Mouse (Mus musculus) C2C12 (cell line): ENCODE results near the gene Pcare. TPM values are rescaled to one million over a fixed set of nuclear protein-coding genes. Genes with fewer than 3 reads are reported as not detected.

ENCODE experiments used
- H3K27me3 ChIP-seq: one replicate; pipeline ENCODE4 v1.6.1; 2011; ENCODE audit not compliant: control insufficient read depth, insufficient read depth, insufficient read length
- H3K36me3 ChIP-seq: one replicate; pipeline ENCODE4 v1.6.1; 2011; ENCODE audit not compliant: control insufficient read depth, insufficient read depth
- H3K4me3 ChIP-seq: one replicate; pipeline ENCODE4 v1.5.1; 2011; ENCODE audit warnings: mild to moderate bottlenecking, control low read depth; ENCODE audit not compliant: poor library complexity, insufficient read depth, severe bottlenecking
- H3K79me2 ChIP-seq: one replicate; pipeline ENCODE4 v1.6.1; 2011; ENCODE audit not compliant: control insufficient read depth, insufficient read depth
- H3K79me3 ChIP-seq: one replicate; pipeline ENCODE4 v1.6.1; 2011; ENCODE audit warnings: low read depth, control low read depth
- H3ac ChIP-seq: one replicate; pipeline ENCODE3; 2011; ENCODE audit warnings: low read depth; ENCODE audit not compliant: control insufficient read depth, insufficient read length
- CEBPB ChIP-seq: IDR thresholded peaks from one replicate; pipeline ENCODE4 v1.6.1; 2011; ENCODE audit warnings: low read depth, mild to moderate bottlenecking, control low read depth, moderate library complexity
- CTCF ChIP-seq: IDR thresholded peaks from one replicate; pipeline ENCODE4 v1.5.1; 2011; ENCODE audit not compliant: control insufficient read depth, insufficient read depth, insufficient read length
- FOSL1 ChIP-seq: IDR thresholded peaks from one replicate; pipeline ENCODE4 v1.8.0; 2011; ENCODE audit warnings: mild to moderate bottlenecking, low read length; ENCODE audit not compliant: poor library complexity, insufficient read depth, severe bottlenecking
- MAX ChIP-seq: IDR thresholded peaks from one replicate; pipeline ENCODE4 v1.6.1; 2011; ENCODE audit warnings: mild to moderate bottlenecking, control low read depth
- MYOD1 ChIP-seq: IDR thresholded peaks from one replicate; pipeline ENCODE4 v1.6.1; 2011; ENCODE audit warnings: low read depth; ENCODE audit not compliant: control insufficient read depth, insufficient read length
- MYOG ChIP-seq: IDR thresholded peaks from one replicate; pipeline ENCODE4 v1.6.1; 2011; ENCODE audit not compliant: control insufficient read depth, insufficient read length; ENCODE audit errors: extremely low read depth
- USF1 ChIP-seq: IDR thresholded peaks from one replicate; pipeline ENCODE4 v1.6.1; 2011; ENCODE audit warnings: low read depth, mild to moderate bottlenecking, control low read depth, moderate library complexity
- polyA plus RNA-seq: library from polyadenylated mRNA; unstranded; fragments of >200 nt; fragmentation: generic; extraction: Trizol; gene quantifications from one replicate; pipeline ENCODE4 v1.2.1, GENCODE M21; 2012; ENCODE audit warnings: missing spikeins

Gene Pcare
- polyA plus RNA-seq, 1 experiment = not detected

DNA sequence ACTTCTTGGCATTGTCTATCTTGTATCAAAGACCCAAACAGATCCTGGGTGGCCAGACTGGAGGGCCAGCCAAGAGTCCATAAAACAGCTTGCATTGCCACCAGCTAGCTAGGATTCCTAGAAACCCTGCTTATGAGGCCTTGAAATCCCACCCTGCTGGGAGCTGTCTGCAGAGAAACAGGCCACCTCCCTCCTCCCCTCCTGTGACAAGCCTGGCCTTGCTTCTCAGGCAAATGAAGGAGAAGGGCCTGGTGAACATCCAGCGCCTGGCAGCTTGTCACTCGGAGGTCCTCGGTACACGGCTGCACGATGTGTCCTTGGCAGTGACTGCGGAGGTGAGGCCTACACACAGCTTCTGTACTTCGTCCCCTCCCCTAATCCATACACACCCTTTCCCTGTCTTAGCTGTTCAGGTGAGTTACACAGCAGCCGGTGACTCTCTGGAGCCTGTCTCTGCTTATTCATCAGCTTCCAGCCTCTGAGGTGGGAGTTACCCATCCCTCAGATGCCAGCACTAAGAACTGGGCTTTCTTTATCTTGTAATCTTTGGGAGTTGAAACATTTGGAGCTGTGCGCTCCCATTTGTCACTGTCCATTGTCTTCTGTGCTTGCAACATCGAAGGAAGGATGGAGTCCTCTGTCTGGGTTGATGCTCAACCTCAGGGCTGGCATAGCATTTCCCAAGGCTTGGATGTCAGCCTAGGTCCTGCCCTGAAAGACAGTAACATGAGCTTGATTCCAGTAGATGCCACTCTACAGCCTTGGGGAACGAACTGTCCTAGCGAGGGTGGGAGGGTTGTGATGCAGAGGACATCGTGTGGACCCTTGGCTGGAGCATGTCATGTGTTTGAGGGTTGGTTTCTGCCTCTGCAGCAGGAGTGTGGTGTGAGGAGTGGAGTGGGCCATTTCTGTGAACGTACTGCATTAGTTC, 46.9 kb downstream of the Pcare start:
- TF ChIP-seq MYOD1 (no peak), CTCF (no peak), USF1 (no peak), CEBPB (no peak), MAX (no peak), FOSL1 (no peak), MYOG (no peak)
- Histone ChIP-seq H3K79me3 (no peaks in the 10 kb centered on the region), H3K27me3 (no peaks in the 10 kb centered on the region), H3ac (no peak overlapping the region), H3K79me2 (no peaks in the 10 kb centered on the region), H3K4me3 (no peak overlapping the region), H3K36me3 (no peaks in the 10 kb centered on the region)

DNA sequence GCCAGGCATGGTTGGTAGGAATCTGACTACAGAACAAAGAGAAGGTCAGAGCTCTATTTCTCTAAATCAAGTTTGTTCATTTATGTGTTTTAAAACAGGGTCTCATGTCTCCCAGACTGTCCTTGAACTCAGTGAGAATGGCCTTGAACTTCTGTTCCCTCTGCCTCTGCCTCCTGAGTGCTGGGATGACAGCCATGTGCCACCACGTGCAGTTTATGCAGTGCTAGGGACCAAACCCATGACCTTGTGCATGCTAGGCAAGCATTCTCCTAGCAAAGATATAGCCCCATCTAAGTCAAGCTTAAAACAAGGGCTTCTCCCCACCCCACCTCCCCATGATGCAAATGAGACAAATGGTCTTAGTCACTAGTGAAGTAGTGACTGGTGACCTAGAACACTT, 47.6 kb downstream of the Pcare start:
- H3K36me3 ChIP-seq = no peaks in the 10 kb centered on the region
- H3K79me2 ChIP-seq = no peaks in the 10 kb centered on the region
- no peak for TF ChIP-seq CEBPB
- no peak for TF ChIP-seq FOSL1
- TF ChIP-seq USF1 = no peak
- TF ChIP-seq CTCF = no peak
- TF ChIP-seq MYOD1 = no peak
- TF ChIP-seq MYOG = no peak
- TF ChIP-seq MAX = no peak
- H3K27me3 ChIP-seq = peaks cover 4% of the 10 kb centered on the region
- no peaks in the 10 kb centered on the region for H3K79me3 ChIP-seq
- no peak overlapping the region for H3K4me3 ChIP-seq
- no peak overlapping the region for H3ac ChIP-seq

- H3ac ChIP-seq = no peak overlapping the region
- H3K36me3 ChIP-seq = no peaks in the 10 kb centered on the region
- H3K27me3 ChIP-seq = peaks cover 4% of the 10 kb centered on the region
- no peak overlapping the region for H3K4me3 ChIP-seq
- H3K79me2 ChIP-seq = no peaks in the 10 kb centered on the region
- H3K79me3 ChIP-seq = no peaks in the 10 kb centered on the region
- TF ChIP-seq FOSL1 = no peak
- TF ChIP-seq CEBPB = no peak
- no peak for TF ChIP-seq MYOD1
These were observed 54.1 kb downstream of the Pcare start for GRCm38 (mm10) chr17:71698619-71698956.

- no peaks in the 10 kb centered on the region for H3K79me3 ChIP-seq
- no peak for TF ChIP-seq MYOG
- TF ChIP-seq CEBPB = no peak
- no peak for TF ChIP-seq MAX
- TF ChIP-seq FOSL1 = no peak
- no peaks in the 10 kb centered on the region for H3K79me2 ChIP-seq
- H3K27me3 ChIP-seq = peaks cover 4% of the 10 kb centered on the region
- no peak overlapping the region for H3ac ChIP-seq
- H3K36me3 ChIP-seq = no peaks in the 10 kb centered on the region
- no peak overlapping the region for H3K4me3 ChIP-seq
These were observed 54.6 kb downstream of the Pcare start for GRCm38 (mm10) chr17:71697896-71698618.

DNA sequence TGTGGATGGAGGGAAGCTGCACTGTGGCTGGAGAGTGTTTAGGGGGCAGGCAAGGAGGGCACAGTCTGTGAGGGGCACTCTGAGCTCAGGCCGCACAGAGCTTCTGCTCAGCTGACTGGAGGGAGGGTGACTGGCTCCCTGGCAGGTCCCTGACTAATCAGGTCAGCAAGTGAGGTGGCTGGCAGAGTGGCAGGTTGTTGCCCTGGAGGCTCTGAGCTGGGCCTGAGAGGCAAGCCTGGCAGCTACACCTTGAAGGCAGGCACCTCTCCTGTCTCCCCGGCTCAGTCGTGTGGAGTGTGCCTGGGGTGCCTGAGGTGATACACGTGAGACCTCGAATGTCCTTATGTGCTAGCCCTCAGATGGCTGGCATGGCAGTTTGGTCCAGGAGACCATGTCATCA, 56.3 kb downstream of the Pcare start:
- no peak overlapping the region for H3ac ChIP-seq
- no peaks in the 10 kb centered on the region for H3K79me3 ChIP-seq
- H3K79me2 ChIP-seq = no peaks in the 10 kb centered on the region
- H3K27me3 ChIP-seq = peaks cover 4% of the 10 kb centered on the region
- H3K36me3 ChIP-seq = no peaks in the 10 kb centered on the region
- no peak for TF ChIP-seq MAX
- no peak for TF ChIP-seq MYOG
- TF ChIP-seq FOSL1 = no peak
- no peak for TF ChIP-seq MYOD1
- TF ChIP-seq CTCF = no peak
- no peak for TF ChIP-seq CEBPB
- TF ChIP-seq USF1 = no peak
- H3K4me3 ChIP-seq = no peak overlapping the region
